Mouse (Mus musculus) frontal cortex, adult 2 months (tissue): ENCODE data around the gene Prkd2. TPM values are rescaled to one million over a fixed set of nuclear protein-coding genes. Genes with fewer than 3 reads are reported as not detected.

Source experiments
- DNase-seq, 2 experiments: peaks; one replicate each; pipeline ENCODE4 v3.0.0; 2022; ENCODE audit warnings: low spot score in 1 of 2; ENCODE audit errors: extremely low spot score in 1 of 2
- polyA plus RNA-seq: library from polyadenylated mRNA; depleted of rRNA; stranded (reverse); fragments of >200 nt; gene quantifications from 2 replicates; pipeline ENCODE4 v1.2.3, GENCODE M21; 2012

The Prkd2 gene
- polyA plus RNA-seq, 1 experiment: 6.7 TPM

DNA sequence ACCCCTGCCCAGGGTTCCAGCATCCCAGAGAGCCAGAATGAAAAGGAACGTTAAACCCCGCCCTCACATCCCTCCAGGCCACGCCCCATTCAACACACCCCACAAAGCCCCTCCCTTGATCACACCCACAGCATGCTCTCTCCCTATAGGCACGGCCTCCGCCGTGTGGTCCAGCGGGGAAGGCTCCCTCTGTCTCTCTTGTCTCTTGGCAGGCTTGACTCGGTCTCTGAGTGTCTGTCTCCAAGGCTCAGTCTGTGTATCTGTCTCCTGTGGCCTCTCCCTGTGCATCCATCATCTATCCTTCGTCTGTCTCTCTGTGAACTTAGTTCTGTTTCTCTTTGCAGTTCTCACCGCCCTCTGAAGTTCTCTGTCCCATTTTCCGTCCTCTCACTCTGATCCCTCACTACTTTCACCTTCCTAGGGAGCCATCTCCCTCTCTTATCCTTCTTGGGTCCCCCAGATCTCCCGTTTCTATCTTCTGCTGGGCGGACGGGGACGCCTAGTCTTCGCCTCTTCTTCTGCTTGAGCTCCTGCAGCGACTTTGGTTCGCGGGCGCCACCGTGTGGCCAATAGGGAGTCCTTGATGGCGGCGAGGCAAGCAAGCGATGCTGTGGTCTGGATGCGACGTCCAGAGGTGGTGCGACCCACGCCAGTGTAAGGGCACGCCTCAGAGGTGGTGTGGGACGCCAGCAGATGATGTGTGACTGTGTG is 49.1 kb downstream of the Prkd2 start, which contains the start of gene Gng8:
Gene Gng8, plus strand, starts transcription at position 146 of the 711 bp plus-strand sequence.
- DNase-seq: peak; percentile 59 to 91

GRCm38 (mm10) chr7:16892352-16892730 is 49.6 kb downstream of the Prkd2 start:
- no peak for DNase-seq

DNA sequence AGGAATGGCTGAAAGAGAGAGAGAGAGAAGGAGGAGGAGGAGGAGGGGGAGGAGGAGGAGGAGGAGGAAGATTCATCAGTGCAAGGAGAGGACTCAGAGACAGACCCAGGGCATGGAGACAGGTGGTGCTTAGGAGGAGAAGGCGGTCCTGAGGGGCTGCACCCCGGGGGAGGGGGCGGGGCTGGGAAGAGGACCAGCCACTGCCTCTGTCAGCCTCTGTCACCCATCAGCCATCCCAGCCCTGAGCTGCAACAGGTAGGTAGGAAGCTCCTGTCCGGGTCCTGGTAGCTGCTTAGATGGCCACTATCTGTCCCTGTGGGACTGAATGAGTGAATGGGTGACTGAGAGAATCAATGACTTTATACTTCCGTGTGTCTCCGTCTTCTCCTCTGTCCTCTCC is 50.9 kb downstream of the Prkd2 start:
- no peak for DNase-seq

DNA sequence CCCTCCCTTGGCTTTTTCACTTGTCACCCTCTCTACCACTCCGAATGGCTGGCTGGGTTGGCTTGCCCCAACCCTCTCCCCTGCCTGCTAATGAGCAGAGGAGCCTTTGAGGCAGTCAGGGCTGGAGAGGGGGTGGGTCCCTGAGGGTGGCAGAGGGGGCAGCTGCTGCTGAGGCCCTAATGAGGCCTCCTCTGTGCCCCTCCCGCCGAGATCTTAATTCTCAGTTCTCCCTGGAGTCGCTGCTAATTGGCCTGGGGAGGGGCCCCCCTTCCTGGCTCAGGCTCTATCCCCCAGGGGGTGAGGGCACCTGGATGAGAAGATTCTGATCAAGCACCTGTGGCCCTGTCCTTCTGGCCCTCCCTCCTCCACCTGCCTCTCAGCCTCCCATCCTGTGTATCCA is 51.6 kb downstream of the Prkd2 start:
- no peak for DNase-seq

- DNase-seq: peak in 1 of 2 experiments; percentile 85
These were observed 52.3 kb downstream of the Prkd2 start for GRCm38 (mm10) chr7:16895000-16895399.

- no peak for DNase-seq
These were observed 52.8 kb downstream of the Prkd2 start for GRCm38 (mm10) chr7:16895511-16895910.

DNA sequence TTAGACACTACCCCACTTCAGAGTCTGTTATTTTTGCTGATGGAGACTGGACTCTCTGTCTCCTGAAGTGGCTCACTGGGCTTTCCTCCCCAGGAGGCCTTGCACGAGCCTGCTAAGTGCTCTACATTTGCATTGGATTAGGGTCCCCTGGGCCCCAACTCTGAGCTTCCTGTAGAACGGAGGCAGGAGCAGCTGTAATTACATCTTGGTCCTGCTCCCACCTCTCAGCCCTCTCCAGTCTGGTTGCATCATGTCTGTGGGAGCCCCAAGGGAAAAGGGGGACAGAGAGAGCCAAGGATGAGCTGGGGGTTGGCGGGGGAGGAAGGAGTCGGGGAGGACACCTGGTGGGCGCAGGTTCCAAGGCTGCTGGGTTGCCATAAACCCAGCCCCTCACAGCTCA is 57.8 kb downstream of the Prkd2 start:
- no peak for DNase-seq

- DNase-seq: no peak
These were observed 60.8 kb downstream of the Prkd2 start for GRCm38 (mm10) chr7:16903439-16903955.

DNA sequence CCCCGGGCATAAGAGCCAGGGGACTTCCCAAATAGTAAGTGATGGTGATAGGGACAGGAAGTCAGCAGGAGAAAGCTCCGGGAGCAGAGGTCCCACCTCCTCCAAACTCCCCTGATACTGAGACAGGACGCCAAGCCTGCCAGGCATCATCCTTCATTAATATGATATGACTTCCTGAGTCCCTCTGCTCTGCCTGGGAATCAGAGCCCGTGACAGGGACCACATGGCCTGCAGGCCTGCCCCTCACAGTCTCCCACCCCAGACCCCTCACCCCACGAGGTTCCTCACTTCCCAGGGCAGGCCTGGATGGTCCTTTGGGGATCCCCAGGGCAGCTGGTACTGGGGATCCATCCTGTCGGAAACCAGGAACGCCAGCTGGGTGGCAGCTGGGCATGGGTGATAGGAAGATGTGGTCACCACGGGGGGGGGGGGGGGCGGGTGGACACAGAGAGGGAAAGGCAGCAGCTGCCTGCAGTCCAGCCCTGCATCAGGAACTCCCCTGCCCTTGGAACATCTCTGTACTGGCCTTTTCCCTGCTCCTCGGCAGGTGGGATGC is 61.5 kb downstream of the Prkd2 start:
- DNase-seq: no peak

DNA sequence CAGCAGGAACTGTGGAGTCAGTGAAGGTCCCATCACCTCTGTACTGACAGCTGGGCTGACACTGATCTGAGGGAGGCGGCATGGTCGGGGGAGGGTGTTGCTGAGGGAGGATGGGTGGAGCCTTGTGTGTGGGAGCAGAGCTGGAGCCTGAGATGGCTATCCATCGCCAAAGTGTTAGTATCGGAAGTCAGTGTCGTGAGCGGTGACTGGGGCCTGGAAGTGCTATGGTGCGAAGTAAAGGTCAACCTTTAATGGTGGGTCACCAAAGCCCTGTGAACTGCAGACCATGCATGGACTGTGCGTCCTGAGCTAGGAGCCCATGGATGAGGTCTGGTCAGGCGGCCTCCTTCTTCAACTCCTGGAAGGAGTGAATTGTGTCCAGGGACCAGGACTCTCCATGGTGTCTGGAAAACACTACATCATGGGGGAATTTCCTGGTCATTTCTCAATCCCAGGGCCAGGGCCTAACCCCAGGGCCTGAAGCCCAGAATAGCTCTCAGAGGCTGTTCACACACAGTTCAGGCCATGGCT is 62.9 kb downstream of the Prkd2 start:
- DNase-seq: no peak

DNA sequence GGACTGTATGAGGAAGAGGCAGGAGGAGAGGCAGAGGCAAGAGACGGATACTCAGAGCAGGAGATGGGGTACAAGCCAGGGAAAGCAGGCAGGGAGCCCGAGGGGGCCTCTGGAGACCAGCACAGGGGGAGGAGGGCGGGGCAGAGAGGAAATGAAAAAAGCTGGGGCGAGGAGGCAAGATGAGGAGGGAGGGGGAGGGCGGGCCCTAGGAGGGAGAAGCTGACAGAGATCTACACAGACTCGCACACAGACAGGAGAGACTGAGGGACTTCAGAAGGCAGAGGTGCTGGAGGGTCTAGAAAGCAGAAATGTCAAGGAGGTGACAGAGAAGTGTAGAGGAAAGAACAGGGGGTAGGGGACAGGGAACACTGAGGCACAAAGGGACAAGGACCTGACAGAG is 63.6 kb downstream of the Prkd2 start, which contains the start of gene Ptgir:
Gene Ptgir, plus strand, starts transcription at position 210 of the 400 bp plus-strand sequence.
- DNase-seq: no peak

GRCm38 (mm10) chr7:16906889-16907559 is 64.3 kb downstream of the Prkd2 start:
- DNase-seq: no peak

GRCm38 (mm10) chr7:16907842-16908241 is 65.1 kb downstream of the Prkd2 start:
- no peak for DNase-seq

DNA sequence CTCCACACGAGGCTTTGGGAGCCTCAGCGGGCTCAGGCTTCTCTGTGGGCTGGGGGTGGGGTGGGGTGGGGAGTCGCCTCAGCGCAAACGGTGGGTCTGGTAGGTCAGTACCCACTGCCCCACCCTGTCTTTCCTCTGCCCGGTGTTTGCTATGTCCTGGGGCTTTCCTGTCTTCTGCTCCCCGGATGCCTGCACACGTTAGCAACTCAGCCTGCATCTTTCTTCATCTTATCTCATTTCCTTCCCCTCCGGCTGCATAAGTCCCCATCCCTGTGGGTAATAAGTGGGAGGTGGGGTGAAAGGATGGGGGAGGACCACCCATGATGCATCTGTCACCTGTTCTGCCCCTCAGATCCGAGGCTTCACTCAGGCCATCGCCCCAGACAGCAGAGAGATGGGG is 65.7 kb downstream of the Prkd2 start:
- no peak for DNase-seq

DNA sequence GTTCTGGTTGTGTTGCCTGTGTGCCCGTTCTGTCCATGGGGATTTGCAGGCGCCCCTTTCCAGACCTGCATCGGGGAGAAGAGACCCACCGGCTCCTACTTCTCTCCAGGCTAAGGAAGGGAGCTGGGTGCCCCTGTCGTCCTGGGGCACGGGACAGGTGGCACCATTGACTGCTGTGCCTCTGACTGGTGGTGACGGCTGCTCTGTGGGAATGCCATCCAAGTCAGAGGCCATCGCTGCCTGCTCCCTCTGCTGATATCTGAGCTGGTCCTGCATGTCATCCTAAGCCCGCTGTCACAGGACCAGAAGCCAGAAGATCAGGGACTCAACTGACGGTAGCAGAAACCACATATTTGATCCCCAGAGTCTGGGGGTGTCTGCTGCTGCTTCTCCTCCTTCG is 66.2 kb downstream of the Prkd2 start:
- DNase-seq: no peak

DNA sequence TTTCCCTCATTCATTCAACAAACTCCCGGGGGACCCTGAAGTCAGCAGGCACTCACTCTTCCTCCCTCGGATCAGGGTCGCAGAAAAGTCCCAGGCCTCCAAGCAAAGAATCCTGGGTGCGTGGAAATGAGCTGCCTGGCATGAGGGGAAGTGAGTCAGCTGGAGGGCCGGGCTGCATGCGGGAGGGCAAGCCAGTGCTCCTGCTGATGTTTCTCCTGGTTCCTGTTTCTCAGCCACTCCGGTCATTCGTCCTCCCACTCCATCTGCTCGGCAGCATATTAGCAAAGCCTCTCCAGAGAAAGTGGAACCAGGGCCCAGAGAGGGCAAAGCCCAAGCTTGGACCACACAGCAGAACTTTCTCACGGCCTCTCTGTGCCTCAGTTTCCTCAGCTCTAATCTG is 67.2 kb downstream of the Prkd2 start:
- DNase-seq: no peak

- DNase-seq: no peak
These were observed 69.2 kb downstream of the Prkd2 start for GRCm38 (mm10) chr7:16911904-16912303.

GRCm38 (mm10) chr7:16912360-16912759 is 69.7 kb downstream of the Prkd2 start:
- DNase-seq: no peak

DNA sequence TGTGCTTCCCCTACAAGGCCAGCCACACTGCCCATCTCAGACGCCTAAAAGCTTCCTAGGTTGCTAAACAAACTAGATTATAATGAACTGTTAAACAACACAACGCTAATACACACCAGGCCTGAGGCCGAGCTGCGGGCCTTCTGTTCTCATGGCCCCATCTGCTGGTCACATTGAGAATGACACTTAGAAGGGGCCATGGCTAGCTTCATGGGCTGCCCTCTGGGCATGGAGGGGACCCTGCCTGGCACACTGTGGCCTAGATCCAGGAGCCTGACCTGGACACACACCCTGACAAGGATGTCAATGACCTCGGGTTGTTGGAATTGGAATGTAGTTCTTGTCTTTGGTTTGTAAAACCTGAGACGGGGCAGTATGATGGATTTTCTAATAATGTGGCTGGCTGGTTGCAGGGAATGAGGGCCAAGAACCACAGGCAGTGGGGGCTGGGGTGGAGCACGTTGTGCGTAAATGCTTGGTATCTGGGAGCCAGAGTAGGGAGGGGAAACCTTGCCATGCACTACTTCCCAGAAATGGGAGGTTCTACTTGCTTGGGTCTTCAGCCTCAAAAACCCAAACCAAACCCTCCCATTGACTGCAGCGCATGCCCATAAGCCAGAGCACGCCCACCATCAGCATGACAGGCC is 71.2 kb downstream of the Prkd2 start:
- peak in 1 of 2 experiments; percentile 85 for DNase-seq

GRCm38 (mm10) chr7:16914453-16915343 is 72.0 kb downstream of the Prkd2 start:
- no peak for DNase-seq
